Mouse (Mus musculus) neural tube, embryonic 14.5 days (tissue): ENCODE results near the gene Il6ra. TPM values are rescaled to one million over a fixed set of nuclear protein-coding genes. Genes with fewer than 3 reads are reported as not detected.
"Not testable (repeated sequence)": the region's sequence is repeated elsewhere in the genome, so short reads cannot be mapped to it uniquely, and the experiment has no call there.

ENCODE experiments used
- ATAC-seq: fragments of 200-750 bp; cut with Nextera tagmentation; 2 replicates; pipeline ENCODE4 v1.8.0; 2017; ENCODE audit warnings: low read depth, mild to moderate bottlenecking, moderate TSS enrichment, moderate library complexity
- H3K27ac ChIP-seq: fragments of 300-500 bp; sonication (generic); 2 replicates; pipeline ENCODE4 v1.5.1; 2014; ENCODE audit warnings: low read depth, mild to moderate bottlenecking, control low read depth, low read length, moderate library complexity, mixed read lengths
- H3K27me3 ChIP-seq: fragments of 300-500 bp; sonication (generic); 2 replicates; pipeline ENCODE4 v1.6.1; 2014; ENCODE audit warnings: low read length; ENCODE audit not compliant: control insufficient read depth, insufficient read depth
- H3K36me3 ChIP-seq: fragments of 300-500 bp; sonication (generic); 2 replicates; pipeline ENCODE4 v1.6.1; 2014; ENCODE audit warnings: low read length, mixed read lengths; ENCODE audit not compliant: control insufficient read depth, insufficient read depth
- H3K4me1 ChIP-seq: fragments of 300-500 bp; sonication (generic); 2 replicates; pipeline ENCODE4 v1.6.1; 2014; ENCODE audit warnings: low read length; ENCODE audit not compliant: control insufficient read depth, insufficient read depth
- H3K4me2 ChIP-seq: fragments of 300-500 bp; sonication (generic); 2 replicates; pipeline ENCODE4 v1.6.1; 2014; ENCODE audit warnings: mild to moderate bottlenecking, low read depth, low read length, control low read depth
- H3K4me3 ChIP-seq: fragments of 300-500 bp; sonication (generic); 2 replicates; pipeline ENCODE4 v1.5.1; 2014; ENCODE audit warnings: low read depth, low read length, control low read depth, mixed read lengths
- H3K9ac ChIP-seq: fragments of 300-500 bp; sonication (generic); replicated peaks from 2 replicates; pipeline ENCODE4 v1.6.1; 2014; ENCODE audit warnings: low read depth, mild to moderate bottlenecking, control low read depth, low read length, mixed read lengths
- H3K9me3 ChIP-seq: fragments of 300-500 bp; sonication (generic); 2 replicates; pipeline ENCODE4 v1.6.1; 2016; ENCODE audit warnings: low read length; ENCODE audit not compliant: control insufficient read depth
- WGBS: fragments of 180-500 bp; shearing (Covaris S2); extraction: QIAGEN DNeasy Blood & Tissue Kit; methylation state at CpG from one replicate; pipeline ENCODE4 v1.1.7; 2014; 5-methylcytosine and 5-hydroxymethylcytosine counted together
- polyA plus RNA-seq: library from polyadenylated mRNA; unstranded; fragments of >200 nt; fragmentation: Nextera tagmentation; extraction: Ambion mirVana; gene quantifications from 2 replicates; pipeline ENCODE4 v1.2.1, GENCODE M21; 2014

The Il6ra gene
- polyA plus RNA-seq, 1 experiment from 2014 or later = 0.36 TPM

DNA sequence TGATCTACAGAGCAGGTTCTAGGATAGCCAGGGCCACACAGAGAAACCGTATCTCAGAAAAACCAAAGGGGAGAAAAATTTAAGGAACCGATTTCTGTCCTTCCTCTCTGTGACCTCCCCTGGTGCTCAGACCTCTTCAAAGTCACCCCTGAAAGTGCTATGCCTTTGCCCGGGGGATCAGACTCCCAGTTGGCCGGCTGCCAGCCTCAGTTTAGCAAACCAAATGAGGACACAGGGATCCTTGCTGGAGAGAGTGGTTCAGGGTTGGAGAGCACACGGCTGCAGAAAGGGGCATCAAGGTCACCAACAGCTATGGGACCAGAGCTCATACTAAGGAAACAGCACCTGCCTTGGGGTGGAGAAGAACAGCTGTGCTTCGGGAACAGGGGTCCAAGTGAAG, 48.0 kb downstream of the Il6ra start:
- H3K4me2 ChIP-seq = no peak overlapping the region
- H3K4me3 ChIP-seq = no peak overlapping the region
- no peaks in the 10 kb centered on the region for H3K36me3 ChIP-seq
- no peaks in the 10 kb centered on the region for H3K27me3 ChIP-seq
- H3K27ac ChIP-seq = no peak overlapping the region
- WGBS = 56% methylated on average over 6 of the region's 6 CpGs
- no peak for ATAC-seq
- H3K9ac ChIP-seq = no peak overlapping the region
- no peaks in the 10 kb centered on the region for H3K9me3 ChIP-seq
- H3K4me1 ChIP-seq = peaks cover 4% of the 10 kb centered on the region; the same call in 1 of the 2 replicates

DNA sequence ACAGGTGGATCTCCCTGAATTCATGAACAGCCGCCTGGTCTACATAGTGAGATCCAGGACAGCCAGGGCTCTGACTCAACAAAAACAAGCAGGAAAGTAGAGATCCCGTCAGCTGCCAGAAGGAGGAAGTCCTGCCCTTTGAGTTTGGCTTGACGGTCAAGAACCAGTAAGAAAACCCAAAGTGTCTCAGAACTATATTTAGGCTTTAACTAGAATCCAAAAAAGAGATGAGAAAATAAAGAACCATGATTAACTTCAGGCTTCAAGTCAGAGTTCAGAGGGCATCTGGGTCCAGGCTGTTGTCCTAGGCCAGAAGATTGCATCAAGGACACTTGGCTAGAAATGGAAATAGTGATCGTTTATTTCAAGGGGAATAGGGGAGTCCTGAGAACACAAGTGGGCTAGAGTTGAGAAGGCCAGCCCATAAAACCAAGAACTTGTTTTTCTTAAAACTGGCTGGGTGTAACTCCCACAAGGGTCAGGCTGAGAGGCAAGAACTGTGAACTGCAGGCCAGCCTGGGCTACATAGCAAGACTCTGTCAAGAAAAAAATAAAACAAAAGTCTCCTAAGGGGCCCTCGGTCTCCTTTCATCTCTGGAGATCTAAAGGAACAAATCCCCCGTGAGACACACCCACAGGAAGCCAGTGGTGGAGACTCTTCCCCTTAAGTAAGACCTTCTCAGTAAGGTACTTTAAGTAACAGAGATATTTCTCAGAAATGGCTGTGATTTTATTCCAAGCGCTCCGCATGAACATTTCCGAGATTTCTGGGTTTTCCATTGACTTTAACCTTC, 49.1 kb downstream of the Il6ra start:
- Histone ChIP-seq H3K4me2 (no peak overlapping the region), H3K4me1 (peaks cover 4% of the 10 kb centered on the region; the same call in 1 of the 2 replicates), H3K9me3 (no peaks in the 10 kb centered on the region), H3K9ac (no peak overlapping the region), H3K27me3 (no peaks in the 10 kb centered on the region), H3K4me3 (no peak overlapping the region), H3K27ac (no peak overlapping the region), H3K36me3 (no peaks in the 10 kb centered on the region)
- no peak for ATAC-seq
- 83% methylated on average over 9 of the region's 9 CpGs for WGBS

DNA sequence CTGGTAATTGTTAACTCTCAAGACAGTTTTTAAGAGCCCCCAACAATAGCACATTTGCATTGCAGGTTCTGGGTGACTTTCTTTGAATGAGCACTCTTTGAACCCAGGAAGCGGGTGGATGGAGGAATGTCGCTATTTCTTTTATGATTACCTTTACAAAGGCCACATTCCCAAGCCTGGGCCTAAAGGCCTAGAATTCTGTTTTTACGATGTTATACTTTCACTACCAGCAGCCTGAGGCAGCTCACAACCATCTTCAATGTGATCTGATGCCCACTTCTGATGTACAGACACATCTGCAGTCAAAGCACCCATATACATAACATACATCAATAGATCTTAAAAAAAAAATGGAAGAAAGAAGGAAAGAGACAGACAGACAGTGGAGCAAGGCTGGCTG, 49.7 kb downstream of the Il6ra start:
- WGBS = 89% methylated on average over 3 of the region's 3 CpGs
- not testable (repeated sequence) for H3K4me2 ChIP-seq, H3K9me3 ChIP-seq, H3K4me1 ChIP-seq, H3K4me3 ChIP-seq, H3K27me3 ChIP-seq, H3K9ac ChIP-seq, H3K27ac ChIP-seq, ATAC-seq, H3K36me3 ChIP-seq

DNA sequence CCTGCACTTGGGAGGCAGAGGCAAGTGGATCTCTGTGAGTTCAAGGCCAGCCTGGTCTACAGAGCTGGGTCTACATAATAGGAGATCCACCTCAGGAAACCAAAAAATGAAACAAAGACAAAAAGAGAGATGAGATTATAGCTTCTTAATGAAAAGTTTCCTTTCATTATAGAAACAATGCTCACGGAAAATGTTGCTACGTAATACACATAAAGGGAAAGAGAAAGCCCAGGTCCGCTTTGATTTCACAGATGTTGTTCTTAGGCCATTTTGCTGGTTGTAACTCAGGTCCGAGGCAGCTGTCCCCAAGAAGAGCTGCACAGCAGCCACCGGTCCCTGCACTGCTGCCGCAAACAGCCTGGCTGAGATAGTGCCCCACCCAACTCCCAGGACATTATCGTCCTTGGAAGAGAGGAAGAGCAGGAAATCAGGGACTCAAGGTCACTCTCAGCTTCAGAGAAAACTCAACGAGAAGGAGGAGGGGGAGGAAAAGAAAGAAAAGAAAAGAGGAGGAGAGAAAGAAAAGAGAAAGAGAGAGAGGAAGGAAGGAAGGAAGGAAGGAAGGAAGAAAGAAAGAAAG, 50.7 kb downstream of the Il6ra start:
- WGBS = 85% methylated on average over 8 of the region's 8 CpGs
- Histone ChIP-seq H3K27ac (no peak overlapping the region), H3K4me1 (peaks cover 4% of the 10 kb centered on the region; the same call in 1 of the 2 replicates), H3K4me2 (no peak overlapping the region), H3K9ac (no peak overlapping the region), H3K9me3 (no peaks in the 10 kb centered on the region), H3K36me3 (no peaks in the 10 kb centered on the region), H3K4me3 (no peak overlapping the region), H3K27me3 (no peaks in the 10 kb centered on the region)
- no peak for ATAC-seq

DNA sequence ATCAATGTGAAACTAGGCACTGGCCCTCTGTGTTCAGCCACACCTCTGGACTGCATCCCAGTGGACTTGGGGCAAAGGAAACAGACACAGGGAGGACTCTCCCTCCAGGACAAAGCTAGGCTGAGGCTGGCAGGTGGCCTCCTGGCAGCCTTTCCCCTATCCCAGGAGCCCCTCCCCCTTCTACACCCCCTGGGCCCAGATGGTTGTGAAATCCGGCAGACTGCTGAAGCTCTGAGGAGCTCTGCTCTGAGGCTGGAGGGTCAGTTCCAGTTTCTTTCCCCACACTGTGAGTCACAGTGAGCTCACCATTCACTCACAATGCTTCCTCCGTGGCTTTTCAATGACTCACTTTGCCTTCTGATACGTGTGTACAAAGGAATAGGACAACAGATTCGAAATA, 51.9 kb downstream of the Il6ra start:
- H3K9me3 ChIP-seq = no peaks in the 10 kb centered on the region
- 0 out of 2 replicates have a peak overlapping the region, but pooled peaks have one; percentile 28 for H3K27ac ChIP-seq
- no peak overlapping the region for H3K4me3 ChIP-seq
- H3K27me3 ChIP-seq = no peaks in the 10 kb centered on the region
- no peak overlapping the region for H3K4me2 ChIP-seq
- no peaks in the 10 kb centered on the region for H3K36me3 ChIP-seq
- 22% methylated on average over 4 of the region's 4 CpGs for WGBS
- peaks cover 4% of the 10 kb centered on the region; the same call in 1 of the 2 replicates for H3K4me1 ChIP-seq
- ATAC-seq = peak; percentile 73; the same call in 1 of the 2 replicates
- H3K9ac ChIP-seq = no peak overlapping the region

DNA sequence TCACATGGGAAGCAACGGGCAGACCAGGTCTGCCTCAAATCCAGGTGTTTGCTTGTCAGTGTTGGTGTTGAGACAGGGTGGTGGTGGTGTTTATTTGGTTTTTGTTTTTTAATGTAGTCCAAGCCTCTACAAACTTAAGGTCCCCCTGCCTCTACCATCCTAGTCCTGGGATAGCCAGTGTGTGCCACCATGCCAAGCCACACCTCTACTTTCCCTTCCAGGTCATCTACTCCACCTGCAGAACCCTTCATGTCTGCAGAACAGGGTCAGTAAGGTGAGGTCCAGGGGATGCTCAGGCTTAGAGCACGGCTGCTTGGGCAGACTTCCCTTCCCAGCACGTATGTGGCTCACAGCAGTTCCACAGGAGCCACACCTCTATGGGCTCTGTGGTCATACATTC, 52.7 kb downstream of the Il6ra start:
- Histone ChIP-seq H3K36me3 (no peaks in the 10 kb centered on the region), H3K9ac (no peak overlapping the region), H3K9me3 (no peaks in the 10 kb centered on the region), H3K4me3 (no peak overlapping the region), H3K27ac (0 out of 2 replicates have a peak overlapping the region, but pooled peaks have one; percentile 5), H3K27me3 (no peaks in the 10 kb centered on the region), H3K4me1 (peaks cover 4% of the 10 kb centered on the region; the same call in 1 of the 2 replicates), H3K4me2 (no peak overlapping the region)
- WGBS = 87% methylated on average over 3 of the region's 3 CpGs
- ATAC-seq = no peak

DNA sequence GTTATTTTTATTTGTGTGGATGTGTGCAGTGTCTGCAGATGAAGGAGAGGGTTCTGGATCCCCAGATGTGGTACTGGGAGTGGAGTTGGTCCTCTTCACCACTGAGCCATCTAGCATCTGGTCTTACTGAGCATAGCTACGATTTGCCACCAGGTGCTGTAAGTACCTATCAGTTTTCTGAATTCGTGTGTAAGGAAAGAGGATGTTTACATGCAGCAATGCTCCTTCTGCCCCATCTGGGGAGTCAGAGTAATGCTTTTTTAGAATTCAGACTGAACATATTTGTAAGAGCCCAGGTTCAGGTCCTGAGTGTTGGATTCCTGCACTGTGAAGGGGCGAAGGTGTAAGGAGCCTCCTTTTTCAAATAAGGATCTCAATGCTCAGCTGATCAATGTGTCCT, 53.1 kb downstream of the Il6ra start:
- WGBS = 79% methylated on average over 3 of the region's 3 CpGs
- no peak for ATAC-seq
- Histone ChIP-seq H3K4me3 (no peak overlapping the region), H3K4me1 (peaks cover 4% of the 10 kb centered on the region; the same call in 1 of the 2 replicates), H3K9ac (no peak overlapping the region), H3K27ac (no peak overlapping the region), H3K4me2 (no peak overlapping the region), H3K9me3 (no peaks in the 10 kb centered on the region), H3K36me3 (no peaks in the 10 kb centered on the region), H3K27me3 (no peaks in the 10 kb centered on the region)

DNA sequence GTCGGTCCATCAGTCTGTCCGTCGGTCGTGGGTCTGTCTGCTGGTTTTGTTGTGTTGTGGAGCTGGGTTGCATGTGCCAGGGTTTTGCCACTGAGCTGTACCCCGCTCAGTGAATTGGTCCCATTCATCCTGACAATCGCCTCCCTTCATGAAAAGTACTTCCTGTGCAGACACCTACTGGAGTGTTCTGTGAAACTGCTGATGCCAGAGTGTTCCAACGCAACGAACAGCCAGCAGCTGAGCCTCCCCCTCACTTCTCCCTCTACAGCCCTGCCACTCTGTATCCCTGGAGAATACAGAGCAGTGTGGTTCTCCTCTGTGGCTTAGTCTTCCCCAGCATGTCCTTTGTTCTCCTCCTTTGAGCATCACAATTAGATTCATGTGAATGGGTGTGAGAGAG, 54.1 kb downstream of the Il6ra start:
- H3K27ac ChIP-seq = no peak overlapping the region
- WGBS = 70% methylated on average over 8 of the region's 8 CpGs
- H3K9ac ChIP-seq = no peak overlapping the region
- H3K4me3 ChIP-seq = no peak overlapping the region
- no peaks in the 10 kb centered on the region for H3K27me3 ChIP-seq
- H3K4me1 ChIP-seq = 0 out of 2 replicates have a peak, but pooled peaks cover 4% of the 10 kb centered on the region
- no peaks in the 10 kb centered on the region for H3K9me3 ChIP-seq
- no peak for ATAC-seq
- no peak overlapping the region for H3K4me2 ChIP-seq
- H3K36me3 ChIP-seq = no peaks in the 10 kb centered on the region

DNA sequence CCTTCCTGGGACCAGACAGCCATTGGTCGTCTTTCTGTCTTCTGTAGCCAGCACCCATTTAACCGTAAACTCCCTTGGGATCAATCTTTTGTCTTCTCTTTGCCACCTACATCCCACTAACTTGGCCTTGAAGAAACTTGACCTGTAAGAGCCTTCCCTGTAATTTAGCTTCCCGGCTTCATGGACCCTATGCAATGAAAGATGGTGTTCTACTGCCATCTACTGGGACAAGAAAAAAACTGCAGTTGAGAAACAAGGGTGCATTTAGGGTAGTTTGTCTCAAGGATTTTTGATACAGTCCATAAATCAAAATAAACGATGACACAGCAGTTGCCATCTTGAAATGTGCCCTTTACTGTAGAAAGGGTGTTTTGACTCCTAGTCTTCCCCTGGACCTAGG, 54.9 kb downstream of the Il6ra start:
- H3K27me3 ChIP-seq = no peaks in the 10 kb centered on the region
- H3K27ac ChIP-seq = no peak overlapping the region
- ATAC-seq = peak; percentile 54; the same call in 1 of the 2 replicates
- no peaks in the 10 kb centered on the region for H3K36me3 ChIP-seq
- no peaks in the 10 kb centered on the region for H3K9me3 ChIP-seq
- 14% methylated on average over 4 of the region's 4 CpGs for WGBS
- 0 out of 2 replicates have a peak, but pooled peaks cover 4% of the 10 kb centered on the region for H3K4me1 ChIP-seq
- no peak overlapping the region for H3K4me2 ChIP-seq
- no peak overlapping the region for H3K4me3 ChIP-seq
- no peak overlapping the region for H3K9ac ChIP-seq
